Comparison of ENCODE assay signal across 8 mouse cellular contexts in genomic region chr10:89872501-89873145, GRCm38 (mm10). TPM values are rescaled to one million over a fixed set of nuclear protein-coding genes. Genes with fewer than 3 reads are reported as not detected.
DNase-seq lines count a peak whose midpoint lies in the region; ATAC-seq and TF ChIP-seq lines count a peak whose summit lies in the region.

No protein-coding gene starts in this region.

- no peaks in the 10 kb centered on the region for H3K36me3 ChIP-seq in heart, postnatal 0 days (replicated peaks; ENCODE audit: control insufficient read depth, insufficient read depth, low read length)
- H3K36me3 ChIP-seq in lung, postnatal 0 days (ENCODE audit: insufficient read depth, low read length): no peaks in the 10 kb centered on the region

- peak; percentile 41; the same call in 1 of the 2 replicates for ATAC-seq in heart, postnatal 0 days (ENCODE audit: insufficient read depth, low read depth)
- ATAC-seq in lung, postnatal 0 days: peak; percentile 75

- TF ChIP-seq CTCF in gastrocnemius, adult 2 months (IDR thresholded peaks at IDR 0.05): no peak
- TF ChIP-seq CTCF in heart, postnatal 0 days (IDR thresholded peaks at IDR 0.05; ENCODE audit: low read depth): no peak
- TF ChIP-seq CTCF in lung, postnatal 0 days (IDR thresholded peaks at IDR 0.05): peak; percentile 32; the same call in 1 of the 2 replicates

- H3K4me2 ChIP-seq in heart, postnatal 0 days (ENCODE audit: low read depth, low read length): peak overlapping the region; percentile 92
- H3K4me2 ChIP-seq in lung, postnatal 0 days (replicated peaks; ENCODE audit: low read depth, low read length): peak overlapping the region; percentile 89

- H3K27me3 ChIP-seq in heart, postnatal 0 days (ENCODE audit: control insufficient read depth, insufficient read depth, low read length): peaks cover 27% of the 10 kb centered on the region
- peaks cover 10% of the 10 kb centered on the region; the same call in 1 of the 2 replicates for H3K27me3 ChIP-seq in lung, postnatal 0 days (replicated peaks; ENCODE audit: insufficient read depth, low read length)

- H3K4me3 ChIP-seq in gastrocnemius, adult 2 months: peak overlapping the region; percentile 73
- peak overlapping the region; percentile 57 for H3K4me3 ChIP-seq in heart, postnatal 0 days (ENCODE audit: low read depth, low read length)
- peak overlapping the region; percentile 43 for H3K4me3 ChIP-seq in lung, postnatal 0 days (ENCODE audit: low read depth, low read length)

- intact Hi-C loops in gastrocnemius, adult 2 months (cut with DNase I): no loop called here

- no peak for DNase-seq in gastrocnemius, adult 2 months
- DNase-seq in gastrocnemius, adult 18-20 months (ENCODE audit: low spot score): no peak
- peak; percentile 48 for DNase-seq in embryo, embryonic 9.5 days (ENCODE audit: extremely low spot score)
- peak; percentile 28 for DNase-seq in heart, postnatal 0 days (ENCODE audit: low spot score)
- peak; percentile 39 to 55 for DNase-seq in layer of hippocampus, postnatal 10 days (ENCODE audit: low spot score in 2 of 2)
- DNase-seq in lung, postnatal 0 days (ENCODE audit: low spot score): peak; percentile 7
- peak; percentile 54 for DNase-seq in right cerebral cortex, postnatal 25 days
- no peak for DNase-seq in urinary bladder, postnatal 4 days (ENCODE audit: low spot score in 2 of 2)

- no peak overlapping the region for H3K27ac ChIP-seq in gastrocnemius, adult 2 months
- no peak overlapping the region for H3K27ac ChIP-seq in heart, postnatal 0 days (ENCODE audit: low read depth)
- no peak overlapping the region for H3K27ac ChIP-seq in lung, postnatal 0 days (ENCODE audit: low read length)

- under 1% methylated on average over 18 of the region's 56 CpGs for WGBS in heart, postnatal 0 days
- WGBS in lung, postnatal 0 days: 1% methylated on average over 7 of the region's 56 CpGs

- TF ChIP-seq EP300 in heart, postnatal 0 days (IDR thresholded peaks at IDR 0.05; ENCODE audit: low read depth): no peak
- TF ChIP-seq EP300 in lung, postnatal 0 days (IDR thresholded peaks at IDR 0.05): no peak

- H3K9me3 ChIP-seq in heart, postnatal 0 days (replicated peaks; ENCODE audit: control insufficient read depth, low read length): no peaks in the 10 kb centered on the region
- H3K9me3 ChIP-seq in lung, postnatal 0 days (ENCODE audit: low read length): no peaks in the 10 kb centered on the region

- H3K4me1 ChIP-seq in heart, postnatal 0 days (ENCODE audit: control insufficient read depth, insufficient read depth): peaks cover 6% of the 10 kb centered on the region
- peaks cover 10% of the 10 kb centered on the region; the same call in 1 of the 2 replicates for H3K4me1 ChIP-seq in lung, postnatal 0 days (ENCODE audit: insufficient read depth, low read depth, low read length)

- H3K9ac ChIP-seq in heart, postnatal 0 days (replicated peaks; ENCODE audit: low read depth, low read length): 0 out of 2 replicates have a peak overlapping the region, but pooled peaks have one; percentile 19
- H3K9ac ChIP-seq in lung, postnatal 0 days (replicated peaks; ENCODE audit: low read depth): no peak overlapping the region

RNA-seq across cellular contexts. Expression of gene Anks1b, which starts 0.7 kb away (rescaled TPM):
- under 1 TPM; 0.20 to 0.22 TPM for total RNA-seq in gastrocnemius, adult 2 months (2021)
- under 1 TPM; 0.09 to 0.17 TPM for total RNA-seq in gastrocnemius, adult 18-20 months (2021)
- not detected in 2 replicates for total RNA-seq in heart, postnatal 0 days (2014; rRNA removed; ENCODE audit: low replicate concordance)
- 0.26 and 0.27 TPM in 2 replicates for polyA plus RNA-seq in heart, postnatal 0 days (2015; fragmentation: Nextera tagmentation; extraction: Ambion mirVana)
- total RNA-seq in layer of hippocampus, postnatal 10 days (2021): 100 to 1,000 TPM; 417 TPM
- polyA plus RNA-seq in lung, postnatal 0 days (2015; fragmentation: Nextera tagmentation; extraction: Ambion mirVana): 0.21 and 0.26 TPM in 2 replicates

Comparison
In these comparisons a context has a peak if more than half of its experiments do, and no peak if none do; other contexts are left out.
1. DNase-seq: peak in embryo, embryonic 9.5 days (single experiment), heart, postnatal 0 days (single experiment), layer of hippocampus, postnatal 10 days (2 of 2), lung, postnatal 0 days (single experiment) and right cerebral cortex, postnatal 25 days (single experiment); none in gastrocnemius, adult 2 months (single experiment), gastrocnemius, adult 18-20 months (single experiment) and urinary bladder, postnatal 4 days (0 of 2).
2. RNA of gene Anks1b, which starts 0.7 kb away (total RNA-seq): 417 TPM in layer of hippocampus, postnatal 10 days; 0.20 to 0.22 TPM in gastrocnemius, adult 2 months, 0.09 to 0.17 TPM in gastrocnemius, adult 18-20 months and not detected in heart, postnatal 0 days; every median in the first group is over 100 times any median in the second.
3. Peak in every context shown above with its lines, with median percentiles within 50 percentile points of each other: H3K4me3 ChIP-seq.